Mouse (Mus musculus) monocyte, adult 5-6 weeks (primary cell): ENCODE measurements around the gene Lamtor3. TPM values are rescaled to one million over a fixed set of nuclear protein-coding genes. Genes with fewer than 3 reads are reported as not detected.
A peak's percentile ranks its signal among the peaks of the same experiment; 100 is the strongest.
"Not testable (repeated sequence)": the region's sequence is repeated elsewhere in the genome, so short reads cannot be mapped to it uniquely, and the experiment has no call there.

Source experiments
- ATAC-seq: fragments of 153-309, 156-312 bp; replicated peaks from 2 replicates; pipeline ENCODE4 v1.8.0; 2017; ENCODE audit warnings: mild to moderate bottlenecking; ENCODE audit not compliant: low TSS enrichment, insufficient number of reproducible peaks, severe bottlenecking, poor library complexity, low FRiP score
- total RNA-seq: library from RNA; stranded (forward); fragments of 200-1000, 200-491, 200-594 nt; gene quantifications from 3 replicates; pipeline ENCODE4 v1.2.3, GENCODE M21; 2017

Lamtor3 gene
- total RNA-seq, 1 experiment from 2014 or later = 98.7 TPM

DNA sequence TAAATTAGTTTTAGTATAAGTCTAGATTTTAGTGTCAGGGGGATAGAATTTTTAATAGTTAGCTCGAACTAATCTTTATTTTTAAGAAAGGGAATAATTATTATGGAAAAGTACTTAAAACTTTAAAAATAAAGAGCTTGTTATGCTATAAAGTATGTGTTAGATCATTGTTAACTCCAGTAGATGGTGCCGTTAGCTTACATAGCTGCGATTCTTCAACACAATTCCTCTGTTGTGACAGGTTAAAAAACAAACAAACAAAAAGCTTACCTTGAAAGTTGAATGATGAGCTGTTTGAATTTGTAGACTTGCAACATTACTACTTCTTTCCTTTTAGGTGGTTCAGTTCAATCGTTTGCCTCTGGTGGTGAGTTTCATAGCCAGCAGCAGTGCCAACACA lies 8.7 kb downstream of the Lamtor3 start:
- no peak for ATAC-seq

DNA sequence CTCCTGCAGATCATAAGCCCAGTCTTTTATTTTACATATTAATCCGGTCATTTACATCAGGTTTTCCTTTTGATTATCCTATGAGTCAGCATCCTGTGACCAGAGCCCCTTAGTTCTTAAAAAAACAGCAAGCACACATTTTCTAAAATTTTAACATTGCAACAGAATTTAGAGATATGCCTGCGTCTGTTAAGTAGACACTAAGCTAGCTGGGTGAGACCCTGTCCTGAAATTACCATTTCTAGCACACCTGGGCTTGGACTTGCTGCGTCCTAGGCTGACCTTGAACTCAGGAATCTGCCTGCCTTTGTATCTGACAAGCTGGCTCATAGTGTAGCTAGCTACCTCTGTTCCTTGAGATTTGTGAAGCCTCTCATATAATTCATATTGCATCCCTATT lies 11.6 kb downstream of the Lamtor3 start:
- ATAC-seq = no peak

DNA sequence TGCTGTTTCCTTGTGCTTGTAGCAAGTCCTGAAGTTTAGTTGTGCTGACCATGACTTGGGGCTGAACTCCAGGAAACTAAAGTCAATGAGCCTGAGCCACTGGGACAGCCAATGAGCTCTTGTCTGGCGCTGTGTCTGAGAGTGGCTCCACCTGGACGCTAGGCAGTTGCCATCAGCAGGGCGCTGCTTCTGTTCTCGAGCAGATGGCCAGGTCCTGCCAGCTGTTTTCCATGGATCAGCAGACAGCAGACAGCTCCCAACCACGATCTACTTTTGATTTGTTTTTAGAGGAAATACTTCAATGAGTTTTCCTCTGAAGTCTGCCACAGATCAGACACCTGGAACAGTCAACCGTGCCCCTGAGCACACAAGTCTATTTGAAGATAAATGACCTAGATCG lies 14.4 kb downstream of the Lamtor3 start:
- no peak for ATAC-seq

DNA sequence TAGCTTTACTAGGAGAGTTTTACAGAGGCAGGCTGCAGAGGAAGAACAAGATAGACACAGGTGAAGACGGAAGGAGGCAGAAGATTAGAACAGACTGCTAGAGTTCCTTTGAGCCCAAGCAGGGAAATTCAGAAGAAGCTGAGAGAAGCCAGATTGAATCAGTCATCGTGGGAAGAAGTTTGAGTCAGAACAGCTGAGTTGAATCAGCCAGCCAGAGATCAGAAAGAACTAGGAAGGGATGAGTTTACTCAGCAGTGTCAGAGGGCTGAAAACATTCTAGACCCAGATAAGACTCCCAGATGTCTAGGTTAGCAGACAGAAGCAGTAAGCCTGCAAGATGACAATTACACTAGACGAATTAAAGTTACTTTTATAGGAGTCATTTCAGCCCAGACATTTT lies 15.7 kb downstream of the Lamtor3 start:
- ATAC-seq = no peak

DNA sequence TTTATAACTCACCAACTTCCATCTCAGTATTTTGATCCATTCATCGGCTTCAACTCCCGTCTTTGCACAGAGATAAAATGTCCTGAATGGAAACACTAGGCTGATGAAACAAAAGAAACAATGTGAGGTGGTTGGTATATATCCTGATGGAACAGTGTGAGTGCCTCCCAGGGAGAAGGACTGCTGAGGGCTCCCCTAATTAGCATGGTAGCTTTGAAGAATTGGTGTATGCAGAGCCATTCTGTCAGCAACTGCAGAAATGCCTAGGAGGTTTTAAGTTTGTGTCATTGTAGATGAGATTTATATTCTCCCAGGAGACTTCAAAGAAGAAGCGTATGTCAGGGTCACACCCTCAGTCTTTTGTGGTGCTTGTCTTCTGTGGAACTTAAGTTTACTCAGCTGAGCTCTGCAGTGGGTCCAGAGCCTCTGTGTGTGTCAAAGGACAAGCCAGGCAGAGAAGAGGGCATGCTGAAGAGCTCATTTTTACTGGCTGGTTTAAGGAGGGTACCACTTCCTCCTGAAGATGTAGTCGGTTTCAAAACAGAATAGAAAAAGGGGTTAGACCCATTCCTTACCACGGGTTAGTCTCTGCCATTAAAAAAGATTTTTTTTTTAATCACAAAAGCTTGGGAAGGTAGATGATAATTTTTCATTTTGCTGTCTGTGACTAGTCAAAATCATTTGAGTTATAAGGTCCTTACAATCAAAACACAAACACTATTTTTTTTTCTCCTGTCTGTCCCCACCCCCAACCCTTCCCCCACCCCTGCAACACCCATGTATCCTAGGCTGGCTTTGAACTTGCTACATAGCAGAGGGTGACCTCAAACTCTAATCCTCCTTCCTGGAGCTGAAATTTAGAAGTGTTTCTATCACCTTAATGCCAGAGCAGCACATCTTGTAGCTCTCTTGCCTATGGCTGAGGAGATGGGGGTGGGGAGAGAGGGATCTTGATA lies 17.5 kb downstream of the Lamtor3 start:
- no peak for ATAC-seq

DNA sequence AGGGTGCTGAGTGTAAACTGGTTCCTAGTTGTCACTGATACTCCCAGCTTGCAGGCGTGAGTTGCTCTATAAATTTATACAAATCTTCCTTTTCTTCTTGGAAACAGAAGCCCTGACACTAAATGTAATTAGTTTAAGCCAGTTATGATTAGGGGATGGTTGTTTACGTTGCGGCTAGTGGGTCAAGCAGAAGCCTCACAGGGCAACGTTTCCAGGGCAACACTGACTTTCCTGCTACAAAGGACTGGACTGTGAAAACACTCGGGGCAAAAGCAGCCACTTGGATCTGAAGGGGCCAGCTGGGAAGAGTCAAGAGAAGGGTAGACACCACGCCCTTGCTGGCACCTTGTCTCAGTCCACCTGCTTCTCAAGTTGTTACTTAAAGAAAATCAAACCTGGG lies 18.2 kb downstream of the Lamtor3 start:
- ATAC-seq = no peak

DNA sequence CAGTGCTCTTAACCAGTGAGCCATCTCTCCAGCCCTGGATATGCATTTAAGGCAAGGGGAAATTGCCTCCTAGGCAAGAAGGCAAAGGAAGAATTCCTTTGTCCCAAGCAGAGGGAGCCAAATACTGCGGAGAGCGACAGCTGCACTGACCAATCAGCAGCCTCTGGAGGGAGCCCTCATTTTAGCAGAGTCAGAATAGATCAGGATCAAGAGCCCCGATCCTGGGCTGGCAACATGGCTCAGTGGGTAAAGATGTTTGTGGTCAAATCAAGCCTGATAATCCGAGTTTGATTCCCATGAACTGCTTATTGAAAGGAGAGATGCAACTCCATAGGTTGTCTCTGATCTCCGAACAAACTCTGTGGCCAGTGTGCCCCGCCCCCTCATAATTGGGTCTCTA lies 20.3 kb downstream of the Lamtor3 start:
- no peak for ATAC-seq

DNA sequence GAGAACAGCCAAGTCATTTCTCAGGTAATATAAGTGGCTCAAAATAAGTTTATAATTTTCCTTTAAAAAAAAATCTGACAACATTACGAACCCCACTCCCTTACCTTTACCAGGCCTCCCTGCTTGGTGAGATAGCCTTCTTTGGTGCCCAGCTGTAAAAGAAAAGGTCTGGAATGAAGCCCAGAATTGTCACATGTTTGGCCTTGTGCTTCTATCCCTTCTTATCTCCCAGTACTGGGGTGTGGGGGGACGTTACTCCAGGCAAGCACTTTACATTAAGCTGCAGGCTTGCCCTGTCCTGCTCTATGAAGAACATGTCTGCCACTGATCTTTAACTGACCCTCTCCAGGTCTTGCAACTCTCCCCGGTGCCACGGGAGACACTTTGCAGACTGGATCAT lies 22.5 kb downstream of the Lamtor3 start:
- ATAC-seq = no peak

DNA sequence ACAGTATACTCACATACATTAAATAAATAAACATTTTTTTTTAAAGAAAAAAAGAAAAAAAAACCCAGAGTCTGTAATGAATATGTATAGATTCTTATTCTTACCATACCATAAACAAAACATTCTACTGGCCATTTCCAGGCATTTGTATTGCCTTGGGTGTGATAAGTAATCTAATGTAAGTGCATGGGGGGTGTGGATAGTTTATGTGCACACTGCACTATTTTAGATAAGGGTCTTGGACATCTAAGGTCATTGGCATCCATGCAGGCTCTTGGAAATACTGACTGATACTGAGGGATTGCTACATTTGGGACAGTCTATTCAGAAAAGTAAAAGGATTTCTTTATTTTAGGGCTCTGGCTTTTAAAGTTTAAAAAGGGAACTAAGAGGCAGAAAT lies 23.2 kb downstream of the Lamtor3 start:
- no peak for ATAC-seq

DNA sequence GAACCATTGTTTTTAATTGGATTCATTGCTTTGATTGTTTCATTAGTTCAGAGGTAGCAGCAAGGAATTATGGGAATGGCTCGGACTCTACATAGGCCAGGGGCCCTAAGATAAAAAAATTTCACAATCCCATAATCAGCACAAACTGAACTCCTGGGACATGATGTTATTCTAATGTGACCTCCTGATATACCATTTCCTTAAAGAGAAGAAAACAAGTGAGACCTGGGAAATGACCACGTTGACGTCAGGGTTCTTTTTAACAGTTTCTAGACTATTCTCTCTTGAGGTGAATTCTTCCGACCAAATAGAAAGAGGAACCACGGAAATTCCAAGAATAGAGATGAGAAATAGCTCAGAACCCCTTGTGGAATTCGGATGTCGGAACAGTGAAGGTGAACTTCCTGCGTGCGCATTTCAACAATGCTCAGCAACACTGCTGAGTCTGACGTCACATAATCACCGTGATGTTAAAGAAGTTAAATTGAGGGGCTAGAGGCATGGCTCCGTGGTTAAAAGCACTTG lies 23.9 kb downstream of the Lamtor3 start:
- ATAC-seq = no peak

DNA sequence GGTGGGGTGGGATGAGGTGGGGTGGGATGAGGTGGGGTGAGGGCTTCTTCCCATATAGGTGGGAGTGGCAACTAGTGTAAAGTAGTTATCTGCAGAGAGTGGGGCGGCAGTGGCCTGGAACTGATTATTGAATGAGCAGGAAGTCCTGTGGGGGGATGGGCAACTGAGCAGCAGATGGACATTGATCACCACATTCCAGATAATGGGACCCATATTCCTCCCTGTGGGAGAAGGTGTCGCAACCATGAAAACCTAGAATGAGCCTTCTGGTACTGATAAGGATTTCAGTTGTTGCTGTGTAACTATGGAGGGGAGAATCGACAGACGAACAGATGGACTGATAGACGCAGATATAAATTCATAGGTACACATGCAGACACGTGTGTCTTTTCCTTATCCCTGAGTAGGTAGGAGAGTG lies 25.4 kb downstream of the Lamtor3 start:
- no peak for ATAC-seq

DNA sequence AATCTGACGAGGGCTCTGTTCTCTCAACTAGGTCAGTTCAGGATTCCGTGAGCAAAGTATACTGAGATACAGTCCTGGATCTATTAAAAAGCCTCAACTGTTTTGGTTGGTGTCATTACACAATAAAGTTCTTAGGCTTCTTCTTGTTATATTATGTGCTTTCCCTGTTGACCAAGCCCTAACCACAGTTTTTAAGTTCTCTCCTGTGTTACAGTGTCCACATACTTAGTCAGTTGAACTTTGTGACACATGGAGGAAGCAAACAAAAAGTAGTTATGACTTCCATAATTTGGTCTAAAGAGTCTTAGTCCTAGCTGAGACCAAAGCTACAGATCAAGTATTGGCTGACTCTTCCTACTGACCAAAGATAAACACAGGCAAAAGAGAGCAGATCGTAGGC lies 28.5 kb downstream of the Lamtor3 start:
- ATAC-seq = peak; percentile 68

DNA sequence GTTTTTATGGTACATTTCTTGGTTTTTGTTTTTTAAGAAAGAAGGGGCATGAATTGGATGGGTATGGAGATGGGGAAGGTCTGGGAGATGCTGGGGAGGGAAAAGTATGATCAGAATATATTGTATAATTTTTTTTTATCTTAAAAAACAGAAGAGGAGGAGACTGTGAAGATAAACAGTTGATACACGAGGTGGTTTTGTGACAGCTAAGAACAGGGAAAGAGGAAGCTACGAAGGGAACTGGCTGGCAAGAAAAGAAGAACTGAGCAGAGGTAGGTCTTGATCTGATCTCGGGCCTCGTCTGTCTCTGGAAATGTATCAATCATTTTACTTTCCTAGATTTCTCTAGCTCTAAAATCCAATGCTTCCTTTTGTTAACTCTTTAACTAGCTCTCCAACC lies 29.2 kb downstream of the Lamtor3 start:
- ATAC-seq = peak; percentile 54

DNA sequence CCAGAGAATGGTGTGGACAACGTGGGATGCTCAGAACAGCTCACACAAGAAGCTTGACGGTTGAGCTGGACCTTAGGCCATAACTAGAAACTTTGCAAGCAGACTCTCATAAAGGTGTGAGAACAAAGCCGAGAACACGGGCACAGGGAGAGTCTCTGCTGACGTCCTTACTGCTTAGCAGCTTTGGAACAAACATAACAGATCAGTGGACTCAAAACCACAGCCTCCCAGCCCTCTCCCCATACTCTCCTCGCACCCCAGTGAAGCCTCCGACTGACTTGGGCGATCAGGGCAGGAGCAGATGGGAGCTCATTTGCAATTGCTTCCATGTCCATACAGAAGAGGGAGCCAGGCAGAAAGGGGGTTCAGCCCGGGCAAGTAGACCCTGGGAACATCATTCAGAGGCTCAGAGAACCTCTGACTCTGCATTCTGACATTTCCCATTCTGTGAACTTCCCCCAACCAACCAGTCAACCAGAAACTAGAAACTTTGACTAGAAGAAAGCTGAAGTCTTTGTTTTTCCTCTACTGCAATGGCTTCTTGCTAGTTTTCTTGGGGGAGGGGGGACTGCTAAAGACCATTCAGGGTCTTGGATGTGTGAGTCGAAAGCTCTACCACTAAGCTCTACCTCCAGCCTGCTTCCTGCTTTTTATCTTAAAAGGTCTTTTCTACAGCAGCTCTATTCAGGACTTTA lies 32.0 kb downstream of the Lamtor3 start:
- no peak for ATAC-seq

DNA sequence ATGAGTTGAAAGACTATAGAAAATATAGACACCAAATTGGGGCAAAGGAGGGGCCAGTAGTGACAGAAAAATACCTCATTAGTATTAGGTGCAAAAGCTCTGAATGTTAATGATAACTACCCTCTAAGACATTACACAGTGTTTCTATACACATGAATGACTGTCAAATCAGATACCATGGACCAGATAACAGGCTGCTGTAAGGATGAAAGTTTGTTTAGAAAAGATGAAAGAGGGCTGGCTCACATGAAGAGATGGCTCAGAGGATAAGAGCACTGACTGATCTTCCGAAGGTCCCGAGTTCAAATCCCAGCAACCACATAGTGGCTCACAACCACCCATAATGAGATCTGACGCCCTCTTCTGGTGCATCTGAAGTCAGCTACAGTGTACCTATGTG lies 33.0 kb downstream of the Lamtor3 start:
- ATAC-seq = not testable (repeated sequence)

DNA sequence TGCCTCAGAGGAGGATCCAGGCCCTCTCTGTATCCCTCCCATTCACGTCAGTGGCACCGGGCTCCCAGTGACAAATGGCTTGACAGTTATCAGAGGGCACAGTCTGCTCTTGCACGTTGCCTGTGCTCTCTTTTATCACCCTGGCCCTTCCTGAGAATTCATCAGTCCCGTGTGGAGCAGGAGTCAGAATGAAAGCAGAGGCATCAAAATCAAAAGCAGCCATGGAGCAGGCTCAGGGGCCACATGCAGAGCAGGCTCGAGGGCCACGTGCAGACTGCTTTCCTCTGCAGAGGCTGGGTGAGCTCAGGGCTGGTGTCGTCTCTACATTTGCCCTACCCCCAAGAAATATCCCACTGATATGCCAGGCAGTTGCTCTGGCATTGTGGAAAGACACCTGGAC lies 33.5 kb downstream of the Lamtor3 start:
- ATAC-seq = no peak

DNA sequence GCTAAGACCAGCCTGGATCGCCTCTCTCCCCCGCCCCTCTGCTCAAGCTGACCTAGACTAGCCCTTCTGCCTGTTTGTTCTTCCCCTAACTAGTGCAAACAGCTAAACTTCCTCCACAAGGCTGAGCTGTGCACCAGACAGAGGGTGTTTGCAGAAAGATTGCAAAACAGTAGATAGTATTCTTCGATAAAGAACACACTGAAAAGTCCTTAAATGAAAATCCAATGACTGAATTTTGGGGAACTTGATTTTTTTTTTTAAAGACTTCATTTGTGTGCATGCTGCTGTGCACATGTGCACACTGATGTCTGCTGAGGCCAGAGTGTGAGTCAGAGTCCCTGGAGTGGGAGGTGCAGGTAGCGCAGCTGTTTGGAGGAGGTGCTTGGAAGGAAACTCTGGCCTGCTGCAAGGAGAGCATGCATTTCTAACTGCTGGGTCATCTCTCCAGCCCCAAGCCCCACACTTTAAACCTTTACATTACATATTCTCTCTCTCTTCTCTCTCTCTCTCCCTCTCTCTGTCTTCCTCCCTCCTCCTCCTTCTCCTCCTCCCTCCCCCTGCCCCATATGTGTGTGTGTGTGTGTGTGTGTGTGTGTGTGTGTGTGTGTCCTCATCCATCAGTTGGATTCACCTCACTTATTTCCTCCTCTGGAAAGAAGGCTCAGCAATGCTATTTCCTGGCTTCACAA lies 34.1 kb downstream of the Lamtor3 start:
- ATAC-seq = peak; percentile 37

DNA sequence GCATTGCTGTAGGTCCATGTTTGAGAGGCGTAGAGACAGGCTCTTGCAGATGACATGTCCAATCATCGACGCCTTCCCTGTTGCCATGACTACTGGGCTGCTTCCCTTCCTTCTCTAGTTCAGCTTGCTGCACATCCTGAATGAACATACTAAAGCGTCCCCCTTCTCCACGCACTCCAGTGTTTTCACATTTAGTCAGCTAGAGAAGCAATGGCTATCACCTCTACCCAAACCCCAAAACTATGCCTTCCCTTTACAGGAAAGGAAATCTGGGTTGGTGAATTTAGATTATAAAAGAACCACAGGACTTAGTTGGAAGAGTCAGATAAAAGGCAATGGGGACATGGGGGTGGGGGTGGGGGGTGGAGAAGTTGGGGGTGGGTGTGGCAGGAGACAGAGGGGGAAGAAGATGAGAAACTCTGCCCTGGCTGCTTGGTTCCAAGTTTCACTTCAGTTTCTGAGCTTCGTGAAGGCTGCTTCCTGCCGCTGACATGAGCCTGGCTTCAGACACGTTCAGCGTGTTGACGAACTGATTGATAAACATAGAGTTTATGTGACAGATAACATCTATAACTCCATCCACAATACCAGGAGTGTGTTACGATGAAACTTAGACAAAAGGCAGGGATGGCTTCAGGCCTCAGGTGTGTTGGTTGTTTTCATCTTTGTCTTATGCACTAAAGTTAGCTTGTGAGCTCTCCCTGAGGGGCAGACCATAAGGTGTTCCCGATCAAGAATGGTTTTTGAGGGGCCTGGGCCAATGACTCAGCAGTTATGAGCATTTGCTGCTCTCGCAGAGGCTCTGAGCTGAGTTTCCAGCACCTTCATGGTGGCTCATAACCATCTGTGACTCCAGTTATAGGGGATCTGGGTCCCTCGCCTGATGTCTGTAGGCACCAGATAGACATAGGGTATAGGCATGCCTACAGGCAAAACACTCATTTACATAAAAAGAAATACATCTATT lies 34.9 kb downstream of the Lamtor3 start:
- peak; percentile 58 for ATAC-seq
